Mouse (Mus musculus) right cerebral cortex, postnatal 14 days (tissue): ENCODE data around the gene Dync1i2.

ENCODE experiments used
- DNase-seq: peaks from one replicate; pipeline ENCODE4 v3.0.0; 2022

Dync1i2 gene

DNA sequence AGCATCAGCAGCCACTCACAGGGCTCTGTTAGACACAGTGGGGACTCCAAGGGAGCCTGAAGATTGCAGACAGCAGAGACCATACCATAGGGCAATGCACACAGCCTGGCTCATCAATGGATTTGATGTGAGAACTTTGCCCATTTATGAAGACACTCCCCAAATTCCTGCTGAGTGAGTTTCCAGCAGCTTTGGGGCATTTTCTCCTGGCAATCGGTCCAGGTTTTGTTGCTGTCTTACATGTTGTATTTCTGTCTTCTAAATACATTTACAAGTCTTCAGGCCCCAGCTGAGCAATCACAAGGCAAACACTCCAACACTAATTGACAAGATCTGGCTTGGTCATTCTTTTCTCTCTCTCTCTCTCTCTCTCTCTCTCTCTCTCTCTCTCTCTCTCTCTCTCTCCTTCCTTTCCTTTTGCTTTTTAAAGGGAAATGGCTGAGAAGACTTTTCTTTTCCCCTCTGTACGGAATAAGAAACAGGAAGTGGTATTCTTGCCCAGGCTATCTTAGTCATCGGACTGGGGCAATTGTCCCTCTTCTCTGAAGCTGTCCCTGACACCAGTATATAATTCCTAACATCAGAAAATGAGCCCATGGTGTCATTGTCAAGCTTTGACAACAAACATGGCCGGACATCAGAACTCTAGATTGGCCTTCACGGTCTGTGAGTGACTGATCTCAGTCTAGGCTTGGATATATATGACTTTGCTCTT, 2.3 kb upstream of the Dync1i2 start:
- DNase-seq: no peak

DNA sequence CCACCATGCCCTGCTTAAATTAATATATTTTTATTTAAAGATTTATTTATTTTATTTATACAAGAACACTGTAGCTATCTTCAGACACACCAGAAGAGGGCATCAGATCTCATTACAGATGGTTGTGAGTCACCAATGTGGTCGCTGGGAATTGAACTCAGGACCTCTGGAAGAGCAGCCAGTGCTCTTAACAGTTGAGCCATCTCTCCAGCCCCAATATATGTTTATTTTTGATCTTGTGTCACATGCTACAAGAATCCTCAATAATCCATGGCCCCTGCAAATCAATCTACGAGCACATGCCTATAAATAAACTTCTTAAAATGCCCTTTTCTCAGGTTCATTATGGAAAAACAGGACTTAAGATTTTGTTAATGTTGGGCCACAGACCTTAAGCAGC, 410 bp upstream of the Dync1i2 start:
- DNase-seq: no peak

GRCm38 (mm10) chr2:71212360-71212726, 837 bp downstream of the Dync1i2 start:
- no peak for DNase-seq

GRCm38 (mm10) chr2:71221020-71221419, 9.5 kb downstream of the Dync1i2 start:
- DNase-seq: no peak

DNA sequence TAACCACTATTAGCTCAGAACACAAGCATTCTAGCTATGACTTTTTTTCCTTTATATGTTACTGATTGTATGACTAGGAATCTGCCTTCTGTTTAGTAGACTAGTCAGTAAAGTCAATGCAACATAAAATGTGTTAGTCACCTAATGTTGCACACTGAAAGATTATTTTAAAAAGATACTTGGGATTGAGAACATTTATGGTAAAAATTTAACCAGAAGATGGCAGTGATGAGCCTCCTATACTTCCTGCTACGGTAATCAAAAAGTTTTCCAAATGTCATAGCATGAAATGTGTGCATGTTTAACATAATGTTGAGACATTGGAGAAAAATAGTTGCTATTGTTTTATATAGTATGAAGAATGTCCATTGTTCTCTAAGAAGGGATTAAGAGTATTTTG, 15.9 kb downstream of the Dync1i2 start:
- DNase-seq: no peak

DNA sequence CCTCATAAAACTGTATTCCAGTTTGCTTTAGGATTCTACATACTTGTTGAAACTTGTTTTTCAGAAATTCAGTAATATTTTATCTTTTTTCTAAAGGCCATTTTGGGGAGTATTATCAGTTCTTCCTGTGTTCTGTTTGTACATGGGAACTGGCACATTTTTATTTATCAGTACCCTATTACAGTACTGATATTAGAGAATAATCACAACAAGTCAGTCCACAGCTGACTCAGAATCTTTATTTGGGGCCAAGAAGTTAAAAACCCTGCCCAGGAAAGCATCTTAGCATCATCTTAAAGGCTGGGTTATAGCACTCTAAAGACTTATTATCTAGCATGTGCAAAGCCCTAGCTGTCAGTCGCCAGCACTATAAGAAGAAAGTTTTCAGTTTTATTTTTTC, 18.1 kb downstream of the Dync1i2 start:
- no peak for DNase-seq

- DNase-seq: no peak
Measured at GRCm38 (mm10) chr2:71231951-71232350, 20.4 kb downstream of the Dync1i2 start.

- no peak for DNase-seq
Measured at GRCm38 (mm10) chr2:71232976-71233375, 21.5 kb downstream of the Dync1i2 start.

- no peak for DNase-seq
Measured at GRCm38 (mm10) chr2:71235420-71235819, 23.9 kb downstream of the Dync1i2 start.

DNA sequence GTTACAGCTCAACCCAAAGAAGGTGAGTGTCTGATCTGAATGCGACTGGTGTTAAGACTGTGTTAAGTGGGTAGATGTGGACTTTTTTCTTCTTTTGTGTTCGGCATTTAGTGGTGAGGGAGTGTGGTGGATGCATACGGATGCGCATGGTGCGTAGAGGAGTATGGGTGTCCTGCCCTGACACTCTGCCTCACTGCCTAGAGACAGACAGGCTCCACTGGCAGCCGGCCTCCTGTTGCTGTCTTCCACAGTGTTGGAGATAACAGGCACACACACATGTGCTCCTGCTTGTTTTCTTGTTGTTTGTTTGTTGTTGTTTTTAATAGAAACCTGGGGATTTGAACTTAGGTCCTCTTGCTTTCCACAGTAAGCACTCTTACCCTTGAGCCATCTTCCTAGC, 24.5 kb downstream of the Dync1i2 start:
- no peak for DNase-seq

GRCm38 (mm10) chr2:71241505-71241904, 30.0 kb downstream of the Dync1i2 start:
- DNase-seq: no peak

- DNase-seq: no peak
Measured at GRCm38 (mm10) chr2:71242180-71242579, 30.7 kb downstream of the Dync1i2 start.

DNA sequence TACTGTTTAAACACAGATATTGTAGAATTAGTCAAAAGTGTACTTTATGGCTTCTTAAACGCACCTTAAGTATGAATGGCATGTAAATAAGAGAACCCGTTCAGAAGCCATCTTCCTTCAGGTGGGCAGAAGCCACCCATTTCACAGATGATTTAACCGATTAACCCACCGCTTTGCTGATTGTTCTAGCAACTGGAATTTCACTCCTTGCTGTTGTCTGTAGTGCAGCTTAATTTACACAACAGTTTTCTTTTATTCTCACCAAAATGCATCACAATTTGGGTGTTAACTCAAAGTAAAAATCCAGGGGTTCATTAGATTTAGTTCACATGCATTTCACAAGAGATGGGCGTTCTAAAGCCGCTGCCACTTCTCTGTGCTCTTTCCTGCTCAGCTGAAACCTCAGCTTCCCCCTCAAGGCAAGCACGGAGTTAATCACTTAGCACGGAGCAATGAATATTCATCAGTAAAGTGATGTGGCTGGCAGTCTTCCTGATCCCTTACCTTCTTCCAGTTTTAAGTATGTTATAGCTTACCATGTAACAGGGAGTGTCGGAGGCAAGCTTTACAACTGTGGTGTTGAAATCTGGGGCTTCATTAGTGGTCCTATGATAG, 31.7 kb downstream of the Dync1i2 start:
- no peak for DNase-seq

DNA sequence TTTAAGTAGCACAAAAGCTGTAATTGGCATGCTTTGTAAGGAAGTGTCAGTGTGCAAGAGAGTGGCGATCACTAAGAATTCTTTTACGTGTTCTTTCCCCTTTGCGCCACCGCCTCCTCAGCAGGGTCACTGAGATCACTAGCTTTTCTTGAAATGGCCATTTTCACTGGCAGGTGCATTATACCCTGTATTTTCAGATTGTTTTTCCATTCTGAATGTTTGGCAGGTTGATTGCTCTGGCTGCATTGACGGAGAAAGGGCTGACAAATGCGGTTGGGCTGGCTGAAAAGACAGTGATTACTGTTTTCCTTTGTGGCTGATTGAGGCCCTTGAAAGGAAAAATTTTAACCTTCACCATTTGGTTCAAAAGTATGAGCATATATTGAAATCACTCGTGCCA, 33.3 kb downstream of the Dync1i2 start:
- no peak for DNase-seq

DNA sequence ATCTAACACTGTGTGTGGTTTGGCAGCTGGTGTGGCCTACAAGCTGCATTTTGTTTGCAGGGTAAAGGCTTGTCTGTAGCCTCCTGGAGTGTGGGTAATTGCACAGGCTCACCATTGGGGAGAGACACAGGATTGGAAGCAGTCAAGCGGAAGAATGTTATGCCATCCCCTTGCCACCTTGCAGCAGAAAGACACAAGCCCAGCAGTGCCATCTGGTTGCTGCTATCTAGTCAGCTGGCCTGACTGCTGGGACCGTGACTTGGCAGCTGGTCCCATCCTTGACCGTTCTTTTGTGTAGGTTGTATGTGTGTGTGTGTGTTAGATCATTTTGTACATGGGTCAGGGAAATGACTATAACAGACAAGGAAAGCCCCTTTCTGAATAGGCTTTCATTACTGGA, 33.9 kb downstream of the Dync1i2 start:
- DNase-seq: peak; percentile 12

DNA sequence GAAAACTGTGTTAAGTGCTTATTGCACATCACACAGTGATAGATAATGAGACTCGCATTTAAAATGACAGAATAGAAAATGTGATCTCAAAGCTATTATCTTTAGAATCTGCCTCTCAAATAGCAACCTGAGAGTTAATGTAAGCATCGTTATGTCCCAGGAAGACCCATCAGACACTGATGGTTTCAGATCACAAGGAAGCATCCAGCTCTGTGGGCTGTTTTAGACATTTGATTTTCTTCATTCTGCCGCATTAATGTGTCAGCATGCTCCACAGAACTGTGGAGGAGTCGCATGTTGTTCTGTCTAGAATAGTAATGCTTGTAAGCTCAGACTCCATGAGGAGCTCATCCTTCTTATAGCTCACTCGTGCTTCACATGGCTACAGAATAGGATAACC, 34.6 kb downstream of the Dync1i2 start:
- DNase-seq: no peak

DNA sequence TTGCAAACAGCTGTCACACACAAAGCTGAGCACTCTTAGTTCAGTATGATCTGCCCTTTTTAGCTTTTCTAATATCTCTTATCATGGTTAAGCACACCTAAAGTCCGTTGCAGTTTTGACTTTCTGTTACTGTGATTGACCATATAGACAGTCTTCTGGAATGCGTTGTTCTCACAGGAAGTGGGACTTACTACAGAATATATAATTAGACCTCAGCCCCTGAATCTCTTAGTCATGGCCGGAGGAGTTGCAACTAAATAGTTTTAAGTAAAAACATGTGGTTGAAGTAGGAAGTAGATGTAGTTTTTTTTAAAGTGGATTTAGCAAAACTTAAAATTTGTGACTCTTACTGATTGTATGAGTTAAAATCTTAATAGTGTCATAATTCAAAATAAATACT, 36.6 kb downstream of the Dync1i2 start:
- no peak for DNase-seq

- DNase-seq: no peak
Measured at GRCm38 (mm10) chr2:71250841-71251240, 39.3 kb downstream of the Dync1i2 start.

DNA sequence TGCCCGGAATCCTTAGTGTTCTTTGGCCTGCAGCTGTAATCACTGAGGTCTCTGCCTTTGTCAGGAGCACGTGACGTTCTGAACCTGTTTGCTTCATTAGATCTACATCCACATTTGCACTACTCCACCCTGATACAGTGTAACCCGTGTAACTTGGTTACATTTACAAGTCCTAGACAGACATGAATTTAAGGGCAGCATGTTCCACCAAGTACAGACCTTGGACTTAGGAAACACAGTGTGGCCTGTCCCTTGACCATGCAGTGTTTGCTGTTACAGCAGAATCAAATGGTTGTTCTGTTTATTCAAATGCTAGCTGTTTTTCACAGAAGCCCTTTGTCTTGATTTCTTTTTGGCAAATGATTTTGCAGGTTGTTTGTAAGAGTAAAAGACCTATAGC, 43.3 kb downstream of the Dync1i2 start:
- no peak for DNase-seq

- no peak for DNase-seq
Measured at GRCm38 (mm10) chr2:71256581-71256980, 45.1 kb downstream of the Dync1i2 start.

- DNase-seq: no peak
Measured at GRCm38 (mm10) chr2:71264585-71264984, 53.1 kb downstream of the Dync1i2 start.

- no peak for DNase-seq
Measured at GRCm38 (mm10) chr2:71268691-71269090, 57.2 kb downstream of the Dync1i2 start.

- no peak for DNase-seq
Measured at GRCm38 (mm10) chr2:71269332-71269731, 57.8 kb downstream of the Dync1i2 start.

- no peak for DNase-seq
Measured at GRCm38 (mm10) chr2:71270085-71270484, 58.6 kb downstream of the Dync1i2 start.
